Mouse (Mus musculus): ENCODE results near the gene Rai1.

The Rai1 gene

GRCm38 (mm10) chr11:60163362-60163761 lies 58.5 kb downstream of the Rai1 start:
- DNase-seq (ENCODE audit: low read depth, low spot score) = no peak

GRCm38 (mm10) chr11:60164450-60164849 lies 59.6 kb downstream of the Rai1 start:
- DNase-seq (ENCODE audit: low read depth, low spot score) = no peak

DNA sequence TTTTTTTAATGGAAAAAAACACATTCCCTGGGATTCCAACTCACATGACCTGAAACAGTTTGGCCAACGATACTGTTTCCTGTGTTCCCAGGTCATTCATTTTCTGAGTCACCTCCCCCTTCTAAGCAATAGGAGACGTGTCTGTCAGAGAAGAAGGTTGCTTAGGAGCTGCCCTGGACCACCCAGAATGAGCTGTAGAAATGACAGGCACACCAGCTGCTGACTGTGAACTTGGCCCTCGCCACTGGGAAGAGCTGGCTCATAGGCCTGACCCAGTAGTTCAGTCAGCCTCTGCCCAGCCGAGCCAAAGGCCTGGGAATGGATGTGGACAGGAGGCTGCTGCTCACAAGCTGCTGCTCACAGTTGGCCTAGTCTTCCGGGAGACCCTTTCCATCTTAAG lies 60.3 kb downstream of the Rai1 start:
- no peak for DNase-seq (ENCODE audit: low read depth, low spot score)

DNA sequence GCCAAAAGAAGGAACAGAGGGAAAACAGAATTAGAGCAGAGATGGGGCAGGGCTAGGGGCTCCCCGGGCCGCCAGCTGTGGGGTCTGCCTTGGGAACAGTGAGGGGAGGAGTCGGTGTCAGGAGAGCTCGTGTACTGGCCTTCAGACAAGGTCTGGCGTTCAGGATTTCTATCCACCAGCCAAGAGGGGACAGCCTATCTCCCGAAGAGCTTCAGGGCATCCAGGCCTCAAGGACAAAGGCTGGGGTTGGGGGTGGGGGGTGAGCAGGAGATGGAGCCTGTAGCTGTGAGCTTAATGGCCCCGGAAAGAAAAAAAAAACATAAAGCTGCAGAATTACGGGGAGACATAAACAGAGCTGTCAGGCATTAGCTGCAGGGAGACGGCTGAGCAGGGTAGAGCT lies 64.0 kb downstream of the Rai1 start:
- DNase-seq (ENCODE audit: low read depth, low spot score) = no peak

GRCm38 (mm10) chr11:60172074-60172473 lies 67.3 kb downstream of the Rai1 start:
- no peak for DNase-seq (ENCODE audit: low read depth, low spot score)

DNA sequence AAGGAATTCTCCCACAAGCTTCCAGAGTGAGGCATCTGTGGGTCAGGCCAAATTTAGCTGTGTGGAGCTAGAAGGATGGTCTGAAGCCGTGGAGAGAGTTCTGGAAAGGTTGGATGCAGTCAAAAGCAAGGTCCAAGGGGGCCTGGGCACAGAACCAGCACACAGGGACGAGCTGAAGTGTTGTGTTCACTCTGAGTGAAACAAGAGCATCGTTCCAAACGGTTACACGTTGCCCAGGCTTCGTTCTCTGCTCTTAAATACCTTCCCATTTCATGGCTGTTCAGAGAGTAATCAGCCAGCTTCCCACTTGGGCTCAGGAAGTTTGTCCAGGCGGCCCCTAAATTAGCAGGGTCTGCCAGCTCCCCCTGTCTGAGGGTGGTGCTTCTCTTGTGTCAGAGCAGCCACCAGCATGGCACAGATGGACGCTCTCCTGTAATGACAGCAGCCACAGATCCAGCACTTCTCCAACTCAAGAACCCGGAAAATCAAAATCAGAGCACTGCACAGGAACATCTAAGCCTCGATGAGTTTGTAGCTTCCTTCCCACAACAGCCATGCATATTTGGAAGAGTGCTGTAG lies 68.9 kb downstream of the Rai1 start:
- no peak for DNase-seq (ENCODE audit: low read depth, low spot score)

- DNase-seq (ENCODE audit: low read depth, low spot score) = peak; percentile 39
These were observed 70.8 kb downstream of the Rai1 start for GRCm38 (mm10) chr11:60175371-60176181.

GRCm38 (mm10) chr11:60176182-60176974 lies 71.6 kb downstream of the Rai1 start:
- peak; percentile 61 for DNase-seq (ENCODE audit: low read depth, low spot score)

- no peak for DNase-seq (ENCODE audit: low read depth, low spot score)
These were observed 72.3 kb downstream of the Rai1 start for GRCm38 (mm10) chr11:60176975-60177657.

DNA sequence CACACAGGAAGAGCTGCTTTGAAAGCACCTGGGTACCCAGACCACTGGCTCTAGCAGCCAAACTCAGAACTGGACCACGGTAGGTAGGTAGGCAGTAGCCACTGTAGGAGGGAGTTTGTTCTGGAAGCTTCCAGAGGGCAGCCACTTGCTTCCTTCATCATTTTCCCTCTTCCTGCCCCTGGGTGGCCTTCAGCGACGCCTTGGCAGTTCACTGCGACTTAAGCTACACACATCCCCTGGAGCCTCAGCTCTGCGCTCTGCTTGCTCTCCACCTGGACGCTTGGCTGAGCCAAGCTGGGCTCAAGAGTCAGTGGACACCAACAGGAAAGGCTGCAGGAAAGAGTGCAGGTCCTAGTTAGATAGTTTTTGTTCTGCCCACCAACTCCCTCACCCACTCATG lies 73.2 kb downstream of the Rai1 start:
- DNase-seq (ENCODE audit: low read depth, low spot score) = no peak

DNA sequence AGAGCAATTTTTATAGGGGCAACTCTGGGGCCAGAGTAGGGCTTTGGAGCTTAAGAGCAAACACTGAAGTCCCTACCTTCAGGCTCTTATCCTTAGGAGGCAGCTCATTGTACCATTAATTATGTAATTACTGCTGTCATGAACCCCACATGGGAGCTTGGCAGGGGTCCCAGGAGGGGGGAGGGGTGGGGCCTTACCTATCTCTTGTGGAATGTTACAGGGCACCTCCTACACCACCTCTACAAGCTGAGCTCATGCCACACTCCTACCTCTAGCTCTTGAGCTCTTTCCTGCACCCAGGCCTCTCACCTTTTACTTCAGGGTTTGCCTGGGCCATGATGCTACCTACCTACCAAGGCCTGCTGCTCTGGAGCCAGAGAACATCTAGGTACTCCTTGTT lies 73.7 kb downstream of the Rai1 start:
- no peak for DNase-seq (ENCODE audit: low read depth, low spot score)

DNA sequence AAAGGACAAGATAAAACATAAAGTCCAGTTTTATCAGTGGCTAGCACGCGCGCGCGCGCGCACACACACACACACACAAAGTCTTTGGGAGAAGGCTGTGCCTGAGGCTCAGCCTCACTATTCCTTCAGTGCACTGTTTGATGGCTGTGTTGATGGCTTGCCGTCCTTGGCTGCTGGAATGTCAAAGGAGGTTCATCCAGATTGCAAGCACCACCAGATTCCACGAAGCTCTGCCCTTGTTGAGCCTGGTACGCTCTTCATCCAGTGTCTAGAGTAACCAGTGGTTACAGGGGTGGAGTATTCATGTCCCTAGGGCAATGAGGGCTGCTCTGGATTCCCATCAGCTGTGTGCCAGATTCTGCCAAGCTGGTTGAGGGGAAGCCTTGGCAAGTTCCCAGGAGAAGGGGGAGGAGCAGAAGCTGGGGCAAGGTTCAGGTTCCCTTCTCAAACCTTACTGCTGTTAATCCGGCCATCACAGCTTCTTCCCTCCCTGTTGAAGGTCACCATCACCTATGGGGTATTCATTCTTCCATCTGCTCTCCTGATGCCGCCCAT lies 77.4 kb downstream of the Rai1 start:
- DNase-seq (ENCODE audit: low read depth, low spot score) = no peak

- no peak for DNase-seq (ENCODE audit: low read depth, low spot score)
These were observed 77.9 kb downstream of the Rai1 start for GRCm38 (mm10) chr11:60182741-60183140.

GRCm38 (mm10) chr11:60184346-60185325 lies 79.8 kb downstream of the Rai1 start:
- no peak for DNase-seq (ENCODE audit: low read depth, low spot score)

DNA sequence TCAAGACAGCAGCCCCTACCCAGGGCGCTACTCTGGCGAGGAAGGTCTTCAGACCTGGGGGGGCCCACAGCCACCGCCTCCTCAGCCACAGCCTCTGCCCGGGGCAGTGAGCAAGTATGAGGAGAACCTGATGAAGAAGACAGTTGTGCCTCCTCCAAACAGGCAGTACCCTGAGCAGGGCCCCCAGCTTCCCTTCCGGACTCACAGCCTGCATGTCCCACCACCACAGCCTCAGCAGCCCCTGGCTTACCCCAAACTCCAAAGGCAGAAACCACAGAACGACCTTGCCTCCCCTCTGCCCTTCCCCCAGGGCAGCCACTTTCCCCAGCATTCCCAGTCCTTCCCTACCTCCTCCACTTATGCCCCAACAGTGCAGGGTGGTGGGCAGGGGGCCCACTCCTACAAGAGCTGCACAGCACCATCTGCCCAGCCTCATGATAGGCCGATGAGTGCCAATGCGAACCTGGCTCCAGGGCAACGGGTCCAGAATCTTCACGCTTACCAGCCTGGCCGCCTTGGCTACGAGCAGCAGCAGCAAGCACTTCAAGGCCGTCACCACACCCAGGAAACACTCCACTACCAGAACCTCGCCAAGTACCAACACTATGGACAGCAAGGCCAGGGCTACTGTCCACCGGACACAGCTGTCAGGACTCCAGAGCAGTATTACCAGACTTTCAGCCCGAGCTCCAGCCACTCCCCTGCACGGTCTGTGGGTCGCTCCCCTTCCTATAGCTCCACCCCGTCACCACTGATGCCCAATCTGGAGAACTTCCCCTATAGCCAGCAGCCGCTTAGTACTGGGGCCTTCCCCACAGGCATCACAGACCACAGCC lies 80.8 kb downstream of the Rai1 start:
- DNase-seq (ENCODE audit: low read depth, low spot score) = no peak

DNA sequence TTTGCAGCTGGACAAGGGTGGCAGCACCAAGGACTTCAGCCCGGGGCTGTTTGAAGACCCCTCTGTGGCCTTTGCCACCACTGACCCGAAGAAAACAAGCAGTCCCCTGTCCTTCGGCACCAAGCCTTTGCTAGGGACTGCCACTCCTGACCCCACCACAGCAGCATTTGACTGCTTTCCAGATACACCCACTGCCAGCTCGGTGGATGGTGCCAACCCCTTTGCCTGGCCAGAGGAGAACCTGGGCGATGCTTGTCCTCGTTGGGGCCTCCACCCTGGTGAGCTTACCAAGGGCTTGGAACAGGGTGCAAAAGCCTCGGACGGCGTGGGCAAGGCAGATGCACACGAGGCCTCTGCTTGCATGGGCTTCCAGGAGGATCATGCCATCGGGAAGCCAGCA lies 82.3 kb downstream of the Rai1 start:
- no peak for DNase-seq (ENCODE audit: low read depth, low spot score)

- DNase-seq (ENCODE audit: low read depth, low spot score) = no peak
These were observed 83.6 kb downstream of the Rai1 start for GRCm38 (mm10) chr11:60188275-60188853.

GRCm38 (mm10) chr11:60189501-60190040 lies 84.8 kb downstream of the Rai1 start:
- DNase-seq (ENCODE audit: low read depth, low spot score) = no peak

Data from CD4-positive helper T cell, adult 2 months (primary cell).